Mouse (Mus musculus) frontal cortex, postnatal 25 days (tissue): ENCODE results near the gene Fam98c.

Experiments
- DNase-seq, 2 experiments: peaks; one replicate each; pipeline ENCODE4 v3.0.0; 2022; ENCODE audit warnings: low spot score in 2 of 2

Gene Fam98c

DNA sequence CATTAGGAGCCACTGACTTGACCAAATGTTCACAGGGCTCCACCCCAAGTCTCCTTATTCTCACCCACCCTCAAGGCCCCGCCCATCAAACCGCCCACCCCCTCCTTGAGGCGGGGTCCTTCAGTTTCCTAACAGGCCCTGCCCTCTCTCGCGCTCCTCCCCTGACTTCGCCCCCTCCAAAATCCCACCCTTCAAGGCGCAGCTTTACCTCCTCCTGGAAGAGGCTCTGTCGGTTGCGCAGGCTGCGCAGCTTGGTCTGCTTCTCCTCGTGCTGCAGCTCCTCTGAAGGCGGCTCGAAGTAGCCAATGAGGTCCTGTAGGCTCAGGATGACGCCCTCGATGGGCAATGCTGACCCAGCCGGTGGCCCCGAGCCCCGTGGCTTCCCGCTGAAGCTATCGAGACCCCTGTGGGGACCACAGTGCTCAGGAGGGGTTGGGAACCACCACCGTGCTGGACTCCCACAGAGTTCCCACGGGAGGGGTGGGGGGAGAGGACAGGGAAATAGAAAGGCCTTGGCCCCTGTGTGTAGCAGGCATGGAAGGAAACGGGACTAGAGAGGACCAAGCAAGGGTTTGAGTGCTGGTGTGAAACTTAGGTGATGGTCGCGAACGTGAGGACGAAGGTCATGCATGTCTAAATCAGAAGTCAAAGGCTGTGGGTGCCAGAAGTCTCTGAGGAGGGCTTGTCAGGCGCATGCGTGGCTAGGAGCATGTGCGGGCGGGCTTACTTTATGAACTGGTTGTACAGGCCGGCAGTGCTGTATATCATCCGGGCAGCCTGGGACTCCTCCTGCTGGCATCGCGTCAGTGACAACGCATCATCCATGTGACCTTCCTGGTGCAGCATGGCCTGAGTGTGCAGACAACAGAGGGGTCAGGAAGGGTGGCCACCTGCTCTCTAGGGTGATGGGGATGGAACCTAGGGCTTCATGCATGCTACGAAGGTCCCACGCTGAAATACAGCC lies 46.8 kb downstream of the Fam98c start:
- DNase-seq: no peak
